Mouse (Mus musculus) lung, postnatal 0 days (tissue): ENCODE measurements around the gene Pkdrej. TPM values are rescaled to one million over a fixed set of nuclear protein-coding genes. Genes with fewer than 3 reads are reported as not detected.

Experiments
- ATAC-seq: fragments of 200-750 bp; cut with Nextera tagmentation; 2 replicates; pipeline ENCODE4 v1.8.0; 2017; ENCODE audit warnings: moderate library complexity
- DNase-seq: peaks from one replicate; pipeline ENCODE4 v3.0.0-alpha.2; 2016; ENCODE audit warnings: low spot score
- H3K27ac ChIP-seq: fragments of 300-500 bp; sonication (generic); 2 replicates; pipeline ENCODE4 v1.5.1; 2014; ENCODE audit warnings: antibody characterized with exemption, mild to moderate bottlenecking, low read length, mixed read lengths
- H3K27me3 ChIP-seq: fragments of 300-500 bp; sonication (generic); replicated peaks from 2 replicates; pipeline ENCODE4 v1.6.1; 2014; ENCODE audit warnings: low read length, mixed read lengths; ENCODE audit not compliant: insufficient read depth
- H3K36me3 ChIP-seq: fragments of 300-500 bp; sonication (generic); 2 replicates; pipeline ENCODE4 v1.6.1; 2014; ENCODE audit warnings: low read length, mixed read lengths; ENCODE audit not compliant: insufficient read depth
- H3K4me1 ChIP-seq: fragments of 300-500 bp; sonication (generic); 2 replicates; pipeline ENCODE4 v1.6.1; 2014; ENCODE audit warnings: antibody characterized with exemption, low read depth, low read length, mixed read lengths; ENCODE audit not compliant: insufficient read depth
- H3K4me2 ChIP-seq: fragments of 300-500 bp; sonication (generic); replicated peaks from 2 replicates; pipeline ENCODE4 v1.6.1; 2014; ENCODE audit warnings: low read depth, mild to moderate bottlenecking, low read length, moderate library complexity, mixed read lengths
- H3K4me3 ChIP-seq: fragments of 300-500 bp; sonication (generic); 2 replicates; pipeline ENCODE4 v1.5.1; 2014; ENCODE audit warnings: low read depth, low read length
- H3K9ac ChIP-seq: fragments of 300-500 bp; sonication (generic); replicated peaks from 2 replicates; pipeline ENCODE4 v1.6.1; 2014; ENCODE audit warnings: low read depth, mild to moderate bottlenecking
- H3K9me3 ChIP-seq: fragments of 300-500 bp; sonication (generic); 2 replicates; pipeline ENCODE4 v1.6.1; 2016; ENCODE audit warnings: low read length, mixed read lengths
- CTCF ChIP-seq: IDR thresholded peaks from 2 replicates; pipeline ENCODE4 v1.5.1; 2016; ENCODE audit warnings: antibody characterized with exemption, mild to moderate bottlenecking
- EP300 ChIP-seq: IDR thresholded peaks from 2 replicates; pipeline ENCODE4 v1.6.1; 2016; ENCODE audit warnings: antibody characterized with exemption, mild to moderate bottlenecking, control low read depth
- WGBS: fragments of 180-500 bp; shearing (Covaris S2); extraction: QIAGEN DNeasy Blood & Tissue Kit; methylation state at CpG from one replicate; pipeline ENCODE4 v1.1.7; 2014; 5-methylcytosine and 5-hydroxymethylcytosine counted together
- polyA plus RNA-seq: library from polyadenylated mRNA; unstranded; fragments of >200 nt; fragmentation: Nextera tagmentation; extraction: Ambion mirVana; gene quantifications from 2 replicates; pipeline ENCODE4 v1.2.1, GENCODE M21; 2015

Gene Pkdrej
- polyA plus RNA-seq, 1 experiment from 2014 or later = 0.08 TPM

DNA sequence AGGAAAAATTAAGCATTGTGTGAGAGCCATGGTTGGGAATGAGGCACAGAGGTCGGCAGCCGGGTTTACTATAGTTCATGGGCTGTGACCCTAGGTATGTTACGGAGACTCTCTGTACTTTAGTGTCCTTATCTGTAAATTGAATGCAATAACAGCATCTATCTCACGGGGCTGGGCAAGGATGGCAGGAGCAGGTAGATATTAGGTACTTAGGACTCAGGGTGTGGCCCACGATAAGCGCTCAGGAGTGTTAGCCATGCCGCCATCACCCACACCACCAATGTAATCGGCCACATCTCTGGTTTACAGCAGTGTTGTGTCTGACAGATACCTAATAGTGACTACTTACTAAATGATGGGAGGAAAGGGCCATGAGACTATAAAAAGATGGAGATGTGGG lies 52.5 kb downstream of the Pkdrej start:
- Histone ChIP-seq H3K4me3 (no peak overlapping the region), H3K4me2 (no peak overlapping the region), H3K9ac (no peak overlapping the region), H3K9me3 (no peaks in the 10 kb centered on the region), H3K4me1 (no peaks in the 10 kb centered on the region), H3K36me3 (no peaks in the 10 kb centered on the region), H3K27ac (no peak overlapping the region), H3K27me3 (no peaks in the 10 kb centered on the region)
- no peak for ATAC-seq
- DNase-seq = no peak
- TF ChIP-seq EP300 (no peak), CTCF (no peak)
- WGBS = 86% methylated on average over 8 of the region's 8 CpGs

DNA sequence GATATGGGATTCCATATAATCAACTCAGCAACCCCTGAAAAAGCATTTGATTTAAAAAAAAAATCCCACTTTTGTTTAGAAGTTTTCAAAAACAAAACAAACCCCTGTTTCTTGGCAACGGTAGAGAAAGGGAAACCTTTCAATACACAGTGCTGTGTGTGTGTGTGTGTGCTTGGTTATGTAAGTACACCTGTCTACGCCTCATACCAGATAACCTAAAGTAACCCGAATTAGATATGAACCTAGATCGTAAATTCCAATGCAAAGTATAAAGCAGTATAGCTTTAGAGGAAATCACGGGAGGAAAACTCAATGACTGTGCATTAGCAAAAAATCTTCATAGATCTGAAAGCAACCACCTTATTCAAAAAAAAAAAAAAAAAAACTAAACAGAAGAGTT lies 54.9 kb downstream of the Pkdrej start:
- Histone ChIP-seq H3K9me3 (no peaks in the 10 kb centered on the region), H3K27me3 (no peaks in the 10 kb centered on the region), H3K27ac (no peak overlapping the region), H3K9ac (no peak overlapping the region), H3K4me3 (no peak overlapping the region), H3K4me1 (no peaks in the 10 kb centered on the region), H3K4me2 (no peak overlapping the region), H3K36me3 (no peaks in the 10 kb centered on the region)
- WGBS = 86% methylated on average over 5 of the region's 5 CpGs
- ATAC-seq (no peak), DNase-seq (no peak)
- TF ChIP-seq CTCF = no peak
- no peak for TF ChIP-seq EP300

DNA sequence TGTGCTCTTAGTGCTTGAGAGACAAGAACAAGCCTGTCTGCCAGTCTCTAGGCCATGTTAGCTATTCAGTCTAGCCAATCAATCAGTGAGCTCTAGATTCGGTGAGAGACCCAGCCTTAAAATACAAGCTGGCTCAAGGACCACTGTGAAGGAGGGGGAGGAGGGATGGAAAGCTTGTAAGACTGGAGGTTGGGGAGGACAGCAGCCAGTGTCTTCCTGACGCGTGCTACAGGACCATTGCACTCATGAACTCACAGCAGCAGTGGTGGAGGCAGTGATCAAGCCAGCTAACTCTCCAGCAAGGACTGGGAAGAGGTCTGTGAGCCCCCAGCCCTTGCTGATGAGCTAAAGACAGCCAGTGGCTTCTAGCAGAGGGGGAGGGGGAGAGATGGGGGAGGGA lies 56.5 kb downstream of the Pkdrej start:
- H3K4me1 ChIP-seq = no peaks in the 10 kb centered on the region
- no peak overlapping the region for H3K4me2 ChIP-seq
- no peak for DNase-seq
- no peaks in the 10 kb centered on the region for H3K36me3 ChIP-seq
- H3K27me3 ChIP-seq = no peaks in the 10 kb centered on the region
- no peak overlapping the region for H3K27ac ChIP-seq
- WGBS = 50% methylated on average over 3 of the region's 3 CpGs
- no peaks in the 10 kb centered on the region for H3K9me3 ChIP-seq
- TF ChIP-seq EP300 (no peak), CTCF (no peak)
- no peak for ATAC-seq
- no peak overlapping the region for H3K9ac ChIP-seq
- H3K4me3 ChIP-seq = no peak overlapping the region

Other genes starting within 250 kb of the Pkdrej start
- 11.3 and 14.9 TPM in 2 replicates for gene Wnt7b, start 239.3 kb downstream of the Pkdrej start, polyA plus RNA-seq
- 5.1 and 5.2 TPM in 2 replicates for gene Ppara, start 86.8 kb downstream of the Pkdrej start, polyA plus RNA-seq
- gene Cdpf1, start 10.0 kb downstream of the Pkdrej start, polyA plus RNA-seq = 46.8 and 48.3 TPM in 2 replicates
- gene Ttc38, start 10.6 kb upstream of the Pkdrej start, polyA plus RNA-seq = 8.7 and 9.1 TPM in 2 replicates
- gene Gtse1, start 38.0 kb upstream of the Pkdrej start, polyA plus RNA-seq = 1.5 and 2.3 TPM in 2 replicates
- 26.5 and 26.6 TPM in 2 replicates for gene Trmu, start 57.6 kb upstream of the Pkdrej start, polyA plus RNA-seq
- gene Celsr1, start 212.0 kb upstream of the Pkdrej start, polyA plus RNA-seq = 2.1 and 2.2 TPM in 2 replicates
- gene Gramd4, start 236.0 kb upstream of the Pkdrej start, polyA plus RNA-seq = 9.9 and 11.1 TPM in 2 replicates